Mouse (Mus musculus) T-helper 1 cell (primary cell): ENCODE data around the gene Map2k4.

Experiments
- in situ Hi-C: fragments of 300-600 bp; cut with MboI, MseI; formaldehyde crosslinking; loops from one replicate; pipeline ENCODE4 v1.15.1; 2025; ENCODE audit warnings: high pct_unique_total_duplicates

Gene Map2k4

GRCm38 (mm10) chr11:65719960-65720359, 68.1 kb downstream of the Map2k4 start:
- in situ Hi-C loops = no loop called here

DNA sequence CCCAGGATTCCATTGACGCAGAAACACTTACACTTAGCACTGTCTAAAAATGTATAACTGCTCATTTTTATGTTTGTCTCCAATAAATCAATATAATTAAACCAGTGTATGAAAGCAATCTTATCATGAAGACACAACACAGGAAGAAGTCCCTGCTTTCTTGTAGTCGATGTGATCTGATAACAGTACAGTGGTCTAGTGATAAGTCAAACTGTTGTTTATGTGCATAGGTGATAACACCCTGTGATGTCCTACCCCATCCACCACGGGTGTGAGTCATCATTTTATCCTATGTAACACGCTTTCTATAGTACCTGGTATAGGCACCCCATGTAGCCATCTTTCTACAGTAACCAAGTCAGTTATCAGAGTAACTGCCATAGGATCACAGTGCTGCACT, 74.3 kb downstream of the Map2k4 start:
- in situ Hi-C loops = no loop called here

DNA sequence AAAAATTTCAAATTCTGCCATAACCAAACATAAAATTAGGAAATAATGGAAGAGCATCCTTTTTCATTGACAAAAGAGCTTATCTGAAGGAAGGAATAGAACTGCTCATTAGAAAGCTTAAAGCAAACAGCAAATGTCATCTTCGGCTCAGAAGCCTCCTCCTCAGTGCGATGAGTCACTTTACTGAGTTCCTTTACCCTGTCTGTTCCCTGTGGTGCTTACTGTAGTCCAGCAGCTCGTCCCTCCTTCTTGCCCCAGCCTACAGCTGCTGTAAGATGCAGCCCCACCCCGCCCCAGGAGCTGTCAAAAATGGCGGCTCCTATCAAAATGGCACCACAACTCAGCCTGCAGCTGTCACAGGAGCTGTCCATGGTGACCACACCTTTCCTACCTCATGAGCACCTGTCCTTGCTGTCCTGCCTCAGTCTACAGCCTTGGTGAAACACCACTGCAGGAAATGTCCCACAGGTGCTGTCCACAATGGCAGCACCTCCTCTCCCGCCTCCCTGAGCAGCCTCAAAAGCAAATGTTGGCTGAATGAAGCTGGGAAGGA, 75.3 kb downstream of the Map2k4 start:
- in situ Hi-C loops = no loop called here

- in situ Hi-C loops = no loop called here
Measured at GRCm38 (mm10) chr11:65706784-65707183, 81.3 kb downstream of the Map2k4 start.

GRCm38 (mm10) chr11:65706176-65706575, 81.9 kb downstream of the Map2k4 start:
- in situ Hi-C loops = no loop called here

DNA sequence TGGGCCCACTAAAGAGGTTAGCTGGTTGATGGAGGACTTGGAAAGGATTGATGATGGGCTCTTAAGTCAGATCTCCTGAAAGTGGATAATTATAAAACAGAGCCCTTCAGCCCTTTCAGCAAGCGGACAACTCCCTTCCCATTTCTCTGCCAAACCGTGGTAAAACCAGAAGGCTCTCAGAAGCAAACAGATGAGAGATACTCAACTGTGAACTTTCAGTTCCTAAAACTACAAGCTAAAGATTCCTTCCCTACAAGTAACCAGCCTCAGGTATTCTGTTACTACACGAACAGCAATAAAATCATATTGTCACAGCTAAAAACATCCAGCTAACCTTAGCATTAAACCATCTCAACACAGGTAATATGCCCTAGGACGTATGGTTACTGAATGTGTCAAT, 83.2 kb downstream of the Map2k4 start:
- in situ Hi-C loops = no loop called here

- in situ Hi-C loops = loop anchor here (25.0 kb wide), 1 partner anchor 692 kb away; the partner anchor contains the start of gene Elac2
Measured at GRCm38 (mm10) chr11:65678824-65679402, 109.2 kb downstream of the Map2k4 start.

GRCm38 (mm10) chr11:65667348-65667969, 120.6 kb downstream of the Map2k4 start:
- in situ Hi-C loops = no loop called here

- in situ Hi-C loops = no loop called here
Measured at GRCm38 (mm10) chr11:65664903-65665302, 123.2 kb downstream of the Map2k4 start.

- in situ Hi-C loops = no loop called here
Measured at GRCm38 (mm10) chr11:65661790-65662522, 126.1 kb downstream of the Map2k4 start.

DNA sequence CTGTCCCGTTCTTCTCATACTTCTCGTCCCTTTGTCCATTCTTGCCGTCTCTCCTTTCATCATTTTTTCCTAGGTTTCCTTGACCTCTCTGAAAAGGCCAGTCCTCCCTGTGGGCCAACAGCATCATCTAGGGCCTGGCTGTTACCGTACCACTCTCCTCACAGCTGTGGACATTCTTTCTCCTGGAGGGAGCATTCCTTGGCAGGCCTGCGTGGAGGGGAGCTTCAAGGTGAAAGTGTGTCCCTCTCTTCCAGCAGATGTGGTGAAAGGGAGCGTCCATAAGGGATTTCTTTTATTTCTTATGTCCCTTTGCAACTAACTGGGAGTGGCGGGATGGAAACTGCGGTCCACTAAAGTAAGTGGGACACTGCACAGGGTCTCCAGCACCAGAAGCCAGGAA, 134.2 kb downstream of the Map2k4 start:
- in situ Hi-C loops = no loop called here

- in situ Hi-C loops = no loop called here
Measured at GRCm38 (mm10) chr11:65651426-65651825, 136.7 kb downstream of the Map2k4 start.

DNA sequence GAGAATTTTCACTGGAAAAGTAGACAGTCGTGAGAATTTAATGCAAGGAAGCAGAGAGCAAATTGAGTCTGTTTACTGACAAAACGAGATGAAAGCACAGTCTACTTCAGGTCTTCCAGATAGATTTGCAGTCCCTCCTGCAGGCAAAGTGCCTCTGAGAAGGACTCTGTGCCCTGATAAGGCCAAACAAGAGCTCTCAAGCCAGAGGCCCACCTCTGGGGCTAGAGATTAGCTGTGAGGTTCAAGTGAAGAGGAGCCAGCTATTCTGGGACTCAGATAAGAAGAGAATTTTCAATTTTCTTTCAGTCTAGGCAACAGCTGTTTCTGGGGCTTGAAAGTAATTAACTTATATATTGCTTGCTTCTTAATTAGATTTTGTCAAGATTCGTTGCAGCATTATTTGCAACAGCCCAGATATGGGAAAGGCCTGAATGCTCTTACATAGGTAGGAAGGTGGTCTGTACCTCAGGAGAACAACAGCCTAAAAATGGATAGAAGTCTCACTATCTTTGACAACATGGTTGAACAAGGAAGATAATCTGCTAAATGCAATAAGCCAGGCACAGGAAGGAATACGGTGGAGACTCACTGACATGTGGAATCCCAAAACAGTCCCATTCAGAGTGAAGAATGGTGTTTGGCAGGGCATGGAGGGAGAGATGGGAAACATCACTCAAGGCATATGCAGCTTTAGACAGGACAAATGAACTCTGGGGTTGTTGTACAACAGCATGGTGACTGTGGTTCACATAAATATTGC, 138.0 kb downstream of the Map2k4 start:
- in situ Hi-C loops = no loop called here

- in situ Hi-C loops = no loop called here
Measured at GRCm38 (mm10) chr11:65649469-65649868, 138.6 kb downstream of the Map2k4 start.

DNA sequence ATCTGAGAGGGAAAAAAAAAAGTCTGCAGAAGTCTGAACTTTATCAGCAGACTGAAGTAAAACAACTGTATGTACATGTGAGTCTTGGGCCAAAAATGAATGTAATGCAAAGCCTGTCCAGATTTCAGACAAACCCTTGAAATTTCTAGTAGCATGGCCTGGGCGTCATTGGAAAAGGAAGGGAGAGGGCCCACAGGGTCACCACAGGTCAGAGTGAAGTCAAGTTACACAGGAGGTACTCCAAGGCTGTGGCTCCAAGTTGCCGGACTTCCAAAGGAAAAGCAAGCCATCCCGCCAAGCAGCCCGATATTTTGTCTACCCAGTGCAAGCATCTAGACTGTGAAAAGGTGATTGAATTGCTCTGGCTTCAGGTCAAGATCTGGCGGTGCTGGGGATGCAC, 141.8 kb downstream of the Map2k4 start:
- in situ Hi-C loops = no loop called here

DNA sequence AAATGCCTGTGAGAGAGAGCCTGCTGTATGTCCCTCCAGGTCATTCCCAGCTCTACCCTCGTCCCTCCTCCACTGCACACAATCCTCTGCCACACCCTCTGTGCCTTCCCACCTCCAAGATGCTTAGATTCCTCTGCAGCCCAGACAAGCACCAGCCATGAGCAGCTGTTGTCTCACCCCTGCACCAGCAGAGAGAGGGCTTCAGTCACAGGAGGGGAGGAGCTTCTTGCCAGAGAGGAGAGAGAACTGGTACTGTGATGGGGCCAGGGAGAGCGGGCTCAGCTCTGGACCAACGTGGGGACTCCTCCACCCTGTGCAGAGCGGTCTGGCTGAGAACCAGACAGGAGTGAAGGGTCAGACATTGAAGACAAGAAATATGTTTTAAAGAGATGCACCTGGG, 143.6 kb downstream of the Map2k4 start:
- in situ Hi-C loops = no loop called here

DNA sequence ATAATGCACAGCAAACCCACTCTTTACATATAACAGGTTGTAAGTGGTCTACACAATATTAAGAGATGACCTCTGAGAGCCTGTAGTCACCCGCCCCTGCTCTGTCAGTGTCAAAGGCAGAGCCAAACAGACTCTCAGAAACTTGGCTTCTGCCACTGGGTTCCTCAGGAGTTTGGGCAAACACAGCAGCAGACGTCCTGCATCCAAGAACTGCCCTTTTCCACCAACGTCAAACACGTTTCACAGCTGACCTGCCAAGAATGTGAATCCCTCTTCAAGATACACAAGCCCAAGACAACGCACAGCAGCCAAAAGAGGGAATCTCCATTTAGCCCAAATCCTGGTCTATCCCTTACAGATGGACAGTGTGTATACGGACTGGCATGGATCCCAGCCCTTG, 147.8 kb downstream of the Map2k4 start:
- in situ Hi-C loops = no loop called here
